Mouse (Mus musculus) skeletal muscle tissue, adult 2 months (tissue): ENCODE results near the gene Hspa12b.
A peak's percentile ranks its signal among the peaks of the same experiment; 100 is the strongest.

Experiments
- DNase-seq: peaks from one replicate; pipeline ENCODE4 v3.0.0-alpha.2; 2012; ENCODE audit warnings: low read depth, low spot score

The Hspa12b gene

DNA sequence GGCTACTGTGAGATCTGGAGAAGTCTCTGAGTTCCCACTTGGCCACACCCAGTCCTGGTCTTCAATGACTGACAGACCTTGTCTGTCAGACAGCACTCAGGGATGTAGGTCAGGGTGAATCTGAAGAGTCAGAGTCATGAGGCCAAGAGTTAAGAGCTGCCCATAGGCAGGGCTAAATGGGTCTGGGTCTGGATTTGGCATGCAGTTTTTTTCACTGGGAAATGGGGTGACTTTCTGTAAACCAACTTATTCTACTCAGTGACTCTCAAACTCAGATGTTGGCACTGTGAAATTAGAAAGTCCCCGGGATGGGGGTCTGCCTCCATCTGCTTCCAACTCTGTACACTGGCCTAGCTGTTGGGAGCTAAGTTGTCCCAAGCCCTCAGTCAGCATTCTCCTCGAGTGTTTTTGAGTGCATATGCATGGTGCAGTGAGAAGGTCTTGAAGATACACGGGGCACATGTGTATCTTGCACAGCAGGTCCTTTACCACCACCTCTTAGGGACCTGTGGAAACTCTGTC lies 1.6 kb downstream of the Hspa12b start:
- no peak for DNase-seq

DNA sequence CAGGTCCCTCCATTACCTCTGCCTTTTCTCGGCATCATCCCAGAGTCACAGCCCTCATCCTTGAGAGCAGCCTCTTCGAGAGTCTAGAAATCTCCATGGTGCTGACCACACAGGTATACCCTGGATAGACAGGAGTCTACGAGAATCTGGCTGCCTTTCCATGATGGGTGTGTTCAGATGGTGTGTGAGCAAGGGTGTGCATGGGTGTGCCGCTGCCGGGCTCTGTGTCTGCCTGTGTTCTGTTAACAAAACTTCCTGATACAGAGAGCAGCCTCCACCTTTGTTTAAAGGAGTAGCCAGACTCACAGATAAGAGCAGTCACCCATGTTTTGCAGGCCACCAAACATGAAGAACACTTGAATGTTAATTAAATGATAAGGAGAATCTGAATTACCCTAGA lies 2.8 kb downstream of the Hspa12b start:
- DNase-seq = no peak

DNA sequence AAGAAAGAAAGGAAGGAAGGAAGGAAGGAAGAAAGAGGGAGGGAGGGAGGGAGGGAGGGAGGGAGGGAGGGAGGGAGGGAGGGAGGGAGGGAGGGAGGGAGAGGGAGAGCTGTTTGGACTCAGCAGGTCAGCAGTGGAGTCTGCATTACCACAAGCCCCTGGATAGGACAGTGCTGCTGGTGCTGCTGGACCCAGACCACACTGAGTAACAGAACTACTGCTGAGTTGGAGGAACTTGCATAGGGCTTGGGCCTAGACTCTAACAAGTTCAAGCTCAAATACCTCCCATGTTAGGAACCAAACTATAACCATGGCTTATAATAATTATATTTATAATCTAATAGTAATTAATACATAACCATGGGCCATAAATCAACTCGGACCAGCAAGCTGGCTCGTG lies 3.8 kb downstream of the Hspa12b start:
- no peak for DNase-seq

DNA sequence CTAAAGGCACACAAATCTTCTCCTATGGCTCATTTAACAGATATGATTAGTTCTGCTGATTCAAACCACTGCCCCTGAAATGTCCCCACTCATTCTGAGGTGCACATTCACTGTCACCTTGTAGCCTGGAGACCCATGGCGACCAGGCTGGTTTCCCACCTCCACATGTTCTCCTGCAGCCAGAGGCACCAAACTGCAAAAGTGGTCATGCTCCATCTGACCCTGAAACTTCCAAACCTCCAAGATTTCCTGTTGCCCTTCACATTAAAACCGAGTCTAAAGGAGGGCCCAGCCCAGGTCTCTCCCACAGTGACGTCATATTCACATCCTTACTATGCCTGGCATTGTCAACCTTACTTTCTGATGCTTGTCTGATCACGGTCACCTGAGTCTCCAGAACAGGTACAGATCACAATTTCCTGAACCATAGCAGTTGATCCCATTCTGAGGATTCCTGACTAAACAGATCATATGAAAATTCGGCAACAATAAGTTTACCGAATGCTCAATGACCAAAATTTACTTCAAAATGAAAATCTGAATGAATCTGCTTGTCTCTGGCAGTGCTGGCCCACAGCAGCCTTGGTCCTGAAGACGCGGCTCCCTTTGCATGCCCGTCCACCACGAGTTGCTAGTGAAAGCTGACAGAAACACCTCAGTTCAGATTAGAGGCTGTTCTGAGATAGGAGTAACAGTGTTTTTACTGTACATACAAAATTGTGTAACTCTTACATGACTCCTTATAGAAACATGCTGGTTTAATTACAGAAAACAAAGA lies 5.2 kb downstream of the Hspa12b start:
- DNase-seq = no peak

DNA sequence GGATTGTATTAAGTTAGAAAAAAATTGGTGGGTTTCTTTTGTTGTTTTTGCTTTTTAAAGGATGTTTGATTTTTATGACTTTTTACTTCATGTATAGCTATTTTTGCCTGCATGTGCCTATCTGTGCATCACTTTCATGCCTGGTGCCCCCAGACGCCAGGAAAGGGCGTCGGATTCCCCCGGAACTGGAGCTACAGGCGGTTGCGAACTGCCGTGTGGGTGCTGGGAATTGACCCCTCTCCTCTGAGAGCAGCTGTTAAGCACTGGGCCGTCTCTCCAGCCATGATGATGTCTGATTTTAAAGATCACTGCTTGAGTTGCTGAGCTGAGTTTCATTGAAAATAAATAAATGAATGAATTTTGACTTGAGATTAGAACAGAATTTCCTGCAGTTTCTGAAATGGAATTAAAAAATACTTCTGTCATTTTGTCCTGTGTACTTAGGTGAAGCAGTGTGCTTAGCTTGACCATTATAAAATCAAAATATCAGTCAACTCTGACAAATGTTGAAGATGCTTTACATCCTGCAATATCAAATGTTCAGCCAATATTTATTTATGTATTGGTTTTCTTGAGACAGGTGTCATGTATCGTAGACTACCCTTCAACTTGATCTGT lies 6.0 kb downstream of the Hspa12b start, which contains the start of gene Gm11037:
Gene Gm11037 (plus strand): TSS at position 568 of the 618 bp plus-strand sequence.
- no peak for DNase-seq

DNA sequence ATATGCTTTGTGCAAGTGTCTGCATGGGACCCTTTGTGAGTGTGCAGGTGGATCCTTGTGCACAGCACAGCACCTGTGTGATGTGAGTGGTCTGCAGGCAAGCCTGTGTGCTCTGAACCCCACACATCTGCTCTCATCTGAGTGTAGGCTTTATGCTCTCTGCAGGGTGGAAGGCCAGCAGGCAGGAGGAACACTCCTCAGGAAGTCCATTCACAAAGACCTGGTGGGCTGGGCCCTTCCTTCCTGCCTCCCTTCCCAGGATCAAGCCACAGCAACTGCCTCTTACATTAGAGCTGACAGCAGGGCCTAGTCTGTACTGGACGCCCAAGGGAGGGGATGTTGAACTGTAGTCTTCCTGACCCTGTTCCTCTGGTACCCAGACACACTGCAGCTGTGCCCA lies 7.3 kb downstream of the Hspa12b start:
- peak; percentile 43 for DNase-seq

DNA sequence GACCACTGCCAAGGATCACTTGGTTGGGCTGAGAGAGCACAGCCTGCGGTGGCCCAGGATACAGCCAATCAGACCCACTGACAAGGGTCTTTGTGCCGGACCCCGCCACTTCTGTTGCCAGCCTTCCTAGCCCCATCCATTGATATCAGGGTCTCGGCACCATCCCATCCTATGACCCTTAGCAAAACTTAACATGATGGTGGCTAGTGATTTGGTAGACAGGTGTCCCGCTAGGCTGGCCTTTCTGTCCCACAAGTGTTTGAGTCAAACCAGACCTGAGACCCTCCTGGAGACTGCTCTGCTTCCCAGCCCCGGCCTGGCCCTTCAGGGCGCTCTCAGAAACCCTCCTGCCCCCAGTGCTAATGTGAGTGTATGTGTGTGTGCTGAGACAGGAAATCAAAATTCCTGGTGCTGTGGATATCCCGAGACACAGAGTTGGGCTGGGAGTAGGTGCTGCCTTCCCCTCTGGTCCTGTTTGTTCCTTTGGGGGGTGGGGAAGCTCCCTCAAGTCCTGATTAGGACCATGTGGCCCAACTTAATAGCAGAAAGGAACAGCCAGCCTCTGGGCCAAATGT lies 7.8 kb downstream of the Hspa12b start:
- DNase-seq = no peak

DNA sequence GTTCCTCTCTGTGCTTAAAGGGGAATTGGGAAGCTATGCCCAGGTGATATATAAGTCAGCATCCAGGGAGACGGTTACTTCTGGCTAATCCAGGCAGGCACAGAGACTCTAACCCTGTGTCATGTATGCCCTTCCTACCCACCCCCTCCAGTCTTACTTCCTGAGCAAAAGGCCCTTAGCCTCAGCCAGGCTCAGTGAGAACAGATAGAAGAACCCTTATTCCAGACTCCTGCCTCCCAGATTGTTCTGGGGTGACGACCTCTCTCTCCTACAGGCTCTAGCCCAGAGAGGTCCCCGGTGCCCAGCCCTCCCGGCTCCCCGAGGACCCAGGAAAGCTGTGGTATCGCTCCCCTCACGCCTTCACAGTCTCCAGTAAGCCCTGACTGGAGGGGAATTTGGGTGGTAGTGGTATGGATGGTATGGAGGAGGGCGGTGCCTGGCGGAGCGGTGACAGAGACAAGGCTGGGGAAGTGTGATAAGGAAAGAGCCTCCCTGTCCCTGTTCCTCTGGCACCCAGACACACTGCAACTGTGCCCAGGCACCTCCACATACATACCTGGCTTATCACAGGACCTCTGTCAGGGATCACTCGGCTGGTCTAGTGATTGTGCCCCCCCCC lies 8.6 kb downstream of the Hspa12b start:
- DNase-seq = no peak

DNA sequence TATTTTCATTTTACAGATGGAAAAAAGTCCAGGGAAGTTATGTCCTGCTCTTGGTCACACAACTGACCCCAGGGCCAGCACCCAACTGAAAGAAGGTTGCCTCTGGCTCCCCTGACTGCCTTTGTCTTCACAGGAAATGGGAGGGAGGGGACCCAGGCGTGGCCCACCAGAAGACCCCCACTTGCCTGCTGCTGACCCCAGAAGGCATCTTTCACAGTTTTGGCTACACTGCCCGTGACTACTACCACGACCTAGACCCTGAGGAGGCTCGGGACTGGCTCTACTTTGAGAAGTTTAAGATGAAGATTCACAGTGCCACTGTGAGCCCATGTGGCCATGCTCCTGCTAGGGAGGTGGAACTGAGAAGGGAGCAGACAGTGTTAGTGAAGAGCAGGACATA lies 11.2 kb downstream of the Hspa12b start:
- DNase-seq = no peak

DNA sequence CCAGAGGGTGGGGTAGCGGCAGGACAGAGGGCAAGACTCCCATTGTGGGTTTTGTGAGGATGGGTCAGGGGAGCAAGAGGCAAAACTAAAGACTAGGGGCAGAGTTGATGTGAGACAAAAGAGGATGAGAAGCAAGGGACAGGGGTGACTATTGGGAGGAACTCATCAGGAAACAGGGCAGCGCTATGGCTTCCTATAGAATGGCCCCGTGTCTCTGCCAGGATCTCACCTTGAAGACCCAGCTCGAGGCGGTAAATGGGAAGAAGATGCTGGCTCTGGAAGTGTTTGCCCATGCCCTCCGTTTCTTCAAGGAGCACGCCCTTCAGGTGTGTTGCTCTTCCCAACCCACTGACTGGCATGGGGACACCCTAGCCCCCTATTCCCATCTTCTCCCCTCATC lies 11.7 kb downstream of the Hspa12b start:
- DNase-seq = no peak

DNA sequence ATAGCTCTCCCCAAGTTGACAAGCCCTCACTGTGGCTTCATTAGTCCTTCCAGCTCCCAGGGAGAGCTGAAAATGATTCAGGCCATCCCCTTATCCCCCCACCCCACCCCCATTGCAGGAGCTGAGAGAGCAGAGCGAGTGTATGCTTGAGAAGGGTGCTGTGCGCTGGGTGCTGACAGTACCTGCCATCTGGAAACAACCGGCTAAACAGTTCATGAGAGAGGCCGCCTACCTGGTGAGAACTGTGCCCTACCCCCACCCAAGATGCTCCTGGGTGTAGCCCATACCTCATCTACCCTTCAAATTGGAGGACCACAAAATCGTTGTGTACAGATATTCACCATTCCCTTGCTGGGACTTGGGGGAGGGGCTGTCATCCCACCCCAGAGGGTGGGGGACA lies 12.2 kb downstream of the Hspa12b start:
- DNase-seq = no peak

DNA sequence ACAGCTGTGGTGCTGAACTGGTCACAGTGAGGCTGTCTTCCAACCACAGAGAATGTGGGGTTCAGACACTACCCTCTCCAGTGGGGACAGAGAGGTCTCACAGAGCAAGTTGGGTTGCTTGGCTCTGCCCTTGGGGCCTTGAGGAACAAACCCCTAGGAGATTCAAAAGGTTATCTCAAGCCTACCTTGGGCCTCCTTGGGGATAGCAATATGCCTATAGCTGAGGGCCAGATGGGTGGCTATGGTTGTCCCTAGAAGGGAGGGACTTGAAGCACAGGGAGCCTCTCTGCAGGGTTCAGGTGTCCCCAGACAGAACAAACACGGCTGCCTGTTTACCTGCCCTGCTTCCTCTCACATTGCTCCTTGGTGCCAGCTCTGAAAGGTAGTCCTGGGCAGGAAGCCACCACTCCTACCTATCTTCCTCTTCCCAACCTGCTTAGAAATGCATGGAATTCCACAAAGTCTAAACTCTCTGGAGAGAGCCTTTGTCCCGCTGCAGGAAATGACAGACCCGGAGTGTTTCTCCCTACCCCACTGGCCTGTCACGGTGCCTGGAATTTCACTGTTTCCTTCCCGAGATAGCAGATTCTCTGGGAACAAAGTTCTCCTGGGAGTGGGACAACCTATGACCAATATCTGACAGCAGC lies 12.9 kb downstream of the Hspa12b start:
- no peak for DNase-seq

DNA sequence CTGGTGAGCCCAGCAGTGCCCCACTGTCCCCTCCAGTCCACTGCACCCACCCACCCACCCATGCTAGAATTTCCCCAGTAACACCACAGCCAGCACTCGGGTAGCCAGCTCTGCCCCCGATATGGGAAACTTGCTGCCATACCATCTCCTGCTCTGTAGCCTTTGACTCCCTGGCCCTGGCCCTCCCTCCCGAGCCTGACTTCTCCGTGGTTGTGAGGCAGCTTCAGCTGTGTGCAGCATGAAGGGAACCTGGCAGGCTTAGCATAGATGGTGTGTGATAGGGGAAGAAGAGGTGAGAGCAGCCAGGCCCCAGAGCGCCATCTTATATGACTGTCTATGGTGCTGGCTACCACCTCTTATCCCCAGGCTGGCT lies 13.4 kb downstream of the Hspa12b start:
- no peak for DNase-seq

DNA sequence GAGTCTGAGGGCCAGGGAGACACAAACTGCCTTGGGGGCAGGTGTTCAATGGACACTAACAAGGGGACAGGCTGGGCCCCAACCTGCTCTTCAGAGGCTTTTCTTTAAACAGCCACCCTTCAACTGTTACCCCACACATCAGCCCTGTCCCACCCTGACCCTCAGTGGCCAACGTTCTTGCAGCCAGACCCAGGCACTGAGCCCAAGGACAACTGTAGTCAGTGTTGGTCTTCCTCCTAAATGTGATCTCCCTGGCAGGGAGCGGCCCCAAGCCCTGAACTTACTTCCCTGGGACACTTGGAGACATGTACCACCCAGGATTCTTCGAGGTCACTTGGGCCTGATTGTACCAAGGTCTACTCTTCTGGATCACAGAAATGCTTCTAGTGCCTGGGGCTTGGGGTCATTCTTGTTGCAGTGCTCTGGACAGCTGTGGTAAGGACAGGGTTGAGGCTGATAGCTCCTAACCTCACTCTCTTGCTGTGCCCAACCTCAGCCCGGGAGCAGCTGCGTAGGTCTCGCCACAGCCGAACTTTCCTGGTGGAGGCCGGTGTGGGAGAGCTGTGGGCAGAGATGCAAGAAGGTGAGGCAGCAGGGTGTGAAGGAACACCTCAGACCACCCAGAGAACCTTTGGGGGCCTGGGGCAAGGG lies 14.4 kb downstream of the Hspa12b start:
- no peak for DNase-seq

DNA sequence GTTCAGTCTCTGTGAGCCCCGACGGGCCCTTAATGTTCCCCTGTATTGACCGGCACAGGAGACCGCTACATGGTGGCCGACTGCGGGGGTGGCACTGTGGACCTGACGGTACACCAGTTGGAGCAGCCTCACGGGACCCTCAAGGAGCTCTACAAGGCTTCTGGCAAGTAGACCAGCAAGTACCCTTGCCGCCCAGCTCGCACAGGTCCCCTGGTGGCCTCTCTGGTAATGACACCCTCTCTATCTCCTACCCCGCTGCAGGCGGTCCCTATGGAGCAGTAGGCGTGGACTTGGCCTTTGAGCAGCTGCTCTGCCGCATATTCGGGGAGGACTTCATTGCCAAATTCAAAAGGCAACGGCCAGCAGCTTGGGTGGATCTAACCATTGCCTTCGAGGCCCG lies 15.5 kb downstream of the Hspa12b start:
- DNase-seq = peak; percentile 65

DNA sequence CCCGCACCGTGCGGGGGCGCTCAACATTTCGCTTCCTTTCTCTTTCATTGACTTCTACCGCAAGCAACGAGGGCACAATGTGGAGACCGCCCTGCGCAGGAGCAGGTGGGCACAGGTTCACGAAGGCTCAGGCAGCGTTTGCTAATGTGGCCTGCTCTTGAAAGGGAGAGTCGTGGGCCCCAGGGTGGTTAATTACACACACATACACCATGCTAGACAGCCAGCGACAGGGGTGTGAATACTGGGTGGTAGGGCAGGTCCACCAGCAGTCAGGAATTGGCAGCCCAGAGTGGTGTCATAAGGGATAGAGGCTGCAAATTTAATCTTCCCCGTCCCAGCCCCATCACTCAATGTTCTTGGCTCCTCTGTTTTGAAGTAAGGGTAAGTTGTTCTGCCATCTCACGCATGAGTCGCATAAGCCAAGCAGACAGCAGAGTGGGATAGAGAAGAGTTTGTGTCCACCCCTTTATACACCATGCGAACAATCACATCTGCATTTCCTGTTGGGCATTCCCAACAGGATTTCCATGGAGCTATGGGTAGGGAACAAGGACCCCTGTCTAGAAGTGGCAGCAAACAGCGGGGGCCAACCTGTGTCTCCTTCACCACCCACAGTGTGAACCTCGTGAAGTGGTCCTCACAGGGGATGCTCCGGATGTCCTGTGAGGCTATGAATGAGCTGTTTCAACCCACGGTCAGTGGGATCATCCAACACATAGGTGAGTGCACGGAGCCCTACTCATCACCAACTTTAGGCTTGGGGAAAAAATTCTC lies 16.1 kb downstream of the Hspa12b start:
- no peak for DNase-seq

DNA sequence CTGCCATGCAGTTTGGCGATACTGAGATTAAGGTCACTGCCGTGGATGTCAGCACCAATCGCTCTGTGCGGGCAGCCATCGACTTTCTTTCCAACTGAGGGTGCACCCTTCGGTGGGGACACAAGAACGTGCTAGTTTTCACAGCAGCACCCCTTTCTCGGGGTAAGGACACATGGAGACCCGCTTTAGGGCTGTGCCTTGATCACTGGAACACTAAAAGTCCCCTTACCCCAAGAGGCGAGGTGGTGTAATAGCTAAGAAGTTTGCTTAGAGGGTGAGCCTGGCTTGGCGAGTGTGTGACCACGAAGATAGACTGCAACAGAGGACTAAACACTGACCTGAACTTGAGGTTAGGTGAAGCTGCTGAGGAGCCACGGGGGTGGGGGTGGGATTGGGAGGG lies 18.0 kb downstream of the Hspa12b start:
- DNase-seq = no peak

DNA sequence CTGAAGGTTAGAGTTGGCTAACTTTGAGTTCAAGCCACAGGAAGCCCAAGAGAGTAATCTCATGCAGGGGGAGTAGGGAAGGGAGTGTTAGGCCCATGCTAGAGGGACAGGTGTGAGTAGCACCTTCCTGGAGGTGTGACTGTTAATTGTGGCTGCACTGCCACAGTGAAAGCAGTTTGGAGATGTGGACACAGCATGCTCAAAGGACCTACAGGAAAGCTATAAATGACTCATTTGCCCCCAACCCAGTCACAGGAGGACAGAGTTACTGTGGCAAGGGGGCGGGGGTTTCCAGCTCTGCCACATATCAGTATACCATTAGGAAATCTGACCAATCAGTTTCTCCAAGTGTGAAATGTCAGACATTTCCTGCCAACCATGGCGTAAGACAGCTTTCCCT lies 18.5 kb downstream of the Hspa12b start:
- no peak for DNase-seq

DNA sequence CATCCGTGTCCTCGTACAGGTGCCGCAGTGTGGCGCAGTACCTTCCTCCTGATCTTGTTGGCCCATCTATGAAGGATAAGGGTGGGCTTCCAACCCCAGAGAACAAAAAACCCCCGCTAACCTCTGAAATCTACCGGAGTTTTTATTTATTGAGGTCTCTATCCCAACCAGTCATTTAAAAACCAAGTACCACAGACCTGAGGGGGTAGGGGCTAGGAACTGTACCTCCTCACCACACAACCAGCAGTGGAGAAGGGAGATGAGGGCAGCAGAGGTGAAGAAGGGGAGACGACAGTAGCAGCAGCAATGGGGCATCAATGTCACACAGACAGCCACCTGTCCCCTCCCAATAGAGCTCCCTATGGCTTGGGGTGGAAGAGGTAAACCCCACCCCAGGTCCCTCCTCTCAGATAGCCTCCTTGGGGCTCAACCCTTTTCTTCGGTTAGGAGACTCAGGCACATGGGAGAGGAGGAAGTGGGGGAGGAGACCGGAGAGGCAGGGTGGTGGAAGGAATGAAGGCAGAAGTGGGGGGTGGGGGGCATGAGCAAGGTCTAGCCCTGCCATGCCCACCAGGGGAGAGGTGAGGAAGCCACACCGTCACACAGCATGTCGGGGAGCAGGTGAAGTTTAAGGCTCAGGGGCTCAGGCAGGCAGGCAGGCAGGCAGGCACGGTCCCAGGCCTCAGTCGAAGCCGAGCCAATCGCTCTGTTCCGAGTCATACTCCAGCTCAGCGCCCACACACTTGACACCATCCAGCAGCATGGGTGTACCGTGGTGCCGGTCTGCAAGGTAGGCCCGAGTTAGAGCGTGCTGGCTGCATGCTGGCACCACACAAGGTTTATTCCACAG lies 19.3 kb downstream of the Hspa12b start:
- no peak for DNase-seq

DNA sequence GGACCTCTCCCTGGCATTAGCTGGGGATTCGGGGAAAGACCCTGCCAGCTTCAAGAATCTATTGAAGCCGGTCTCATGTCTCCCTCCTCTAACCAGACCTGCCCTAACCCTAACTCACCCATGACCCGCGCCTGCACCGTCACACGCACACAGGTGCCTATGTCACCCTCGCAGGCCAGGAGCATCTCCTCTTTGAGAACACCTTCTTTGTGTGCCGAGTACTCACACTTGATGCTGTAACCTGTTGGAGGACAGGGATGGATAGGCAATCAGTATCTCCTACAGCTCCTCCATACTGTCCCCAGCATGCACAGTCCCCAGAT lies 19.9 kb downstream of the Hspa12b start:
- DNase-seq = no peak
